Mouse (Mus musculus) lung, adult 2 months (tissue): Measurements from ENCODE around the gene Tcp1. TPM values are rescaled to one million over a fixed set of nuclear protein-coding genes. Genes with fewer than 3 reads are reported as not detected.

Experiments used
- DNase-seq: peaks from one replicate; pipeline ENCODE4 v3.0.0; 2022
- H3K4me1 ChIP-seq: fragments of 200-500 bp; 2 replicates; pipeline ENCODE4 v1.6.1; 2011; ENCODE audit warnings: low read length; ENCODE audit not compliant: control insufficient read depth, insufficient read depth
- H3K4me3 ChIP-seq: fragments of 200-500 bp; replicated peaks from 2 replicates; pipeline ENCODE3; 2011; ENCODE audit warnings: low read depth, mild to moderate bottlenecking, control low read depth, low read length; ENCODE audit errors: extremely low read depth
- CTCF ChIP-seq: fragments of 200-500 bp; IDR thresholded peaks from 2 replicates; pipeline ENCODE4 v1.5.1; 2011; ENCODE audit warnings: mild to moderate bottlenecking, low read length, control low read depth; ENCODE audit not compliant: insufficient read depth
- POLR2A ChIP-seq: fragments of 200-500 bp; IDR thresholded peaks from 2 replicates; pipeline ENCODE4 v1.6.1; 2011; ENCODE audit warnings: low read depth, mild to moderate bottlenecking, control low read depth, low read length, borderline replicate concordance; ENCODE audit errors: extremely low read depth
- WGBS: fragments of 180-500 bp; shearing (Covaris S2); methylation state at CpG from one replicate; pipeline ENCODE4 v1.1.7; 2018; 5-methylcytosine and 5-hydroxymethylcytosine counted together
- polyA plus RNA-seq: library from polyadenylated mRNA; depleted of rRNA; stranded (reverse); fragments of >200 nt; gene quantifications from 2 replicates; pipeline ENCODE4 v1.2.3, GENCODE M21; 2012; rRNA removed

Gene Tcp1
- polyA plus RNA-seq, 1 experiment: 47.7 TPM

DNA sequence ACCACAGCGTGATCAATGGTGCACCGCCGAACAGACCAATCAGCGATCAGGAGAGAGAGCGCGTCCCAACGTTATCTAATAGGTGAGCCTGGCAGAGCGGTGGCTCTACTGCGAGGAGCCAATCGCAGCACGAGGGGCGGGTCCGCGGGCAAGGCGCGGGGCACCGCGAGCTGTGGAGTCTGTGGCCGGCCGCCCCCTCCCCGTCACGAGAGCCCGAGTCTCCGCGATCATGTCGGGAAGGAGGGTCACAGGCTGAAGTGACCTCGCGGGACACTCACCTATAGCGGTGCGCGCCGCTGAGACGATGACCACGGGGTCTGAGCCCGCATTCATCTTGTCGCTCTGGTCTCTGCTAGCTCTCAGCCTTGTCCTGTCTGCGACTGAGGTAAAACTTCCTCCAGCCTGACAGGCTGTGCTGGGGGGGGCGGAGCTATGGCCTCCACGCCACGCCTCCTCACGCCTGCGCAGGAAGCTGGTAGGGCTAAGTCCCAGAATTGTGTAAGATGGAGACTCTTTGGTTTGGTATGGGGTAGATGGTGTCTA lies 44.9 kb downstream of the Tcp1 start, which contains the start of gene Acat2:
Gene Acat2 (minus strand): TSS at position 417 of the 543 bp plus-strand sequence.
- under 1% methylated on average over 42 of the region's 42 CpGs for WGBS

DNA sequence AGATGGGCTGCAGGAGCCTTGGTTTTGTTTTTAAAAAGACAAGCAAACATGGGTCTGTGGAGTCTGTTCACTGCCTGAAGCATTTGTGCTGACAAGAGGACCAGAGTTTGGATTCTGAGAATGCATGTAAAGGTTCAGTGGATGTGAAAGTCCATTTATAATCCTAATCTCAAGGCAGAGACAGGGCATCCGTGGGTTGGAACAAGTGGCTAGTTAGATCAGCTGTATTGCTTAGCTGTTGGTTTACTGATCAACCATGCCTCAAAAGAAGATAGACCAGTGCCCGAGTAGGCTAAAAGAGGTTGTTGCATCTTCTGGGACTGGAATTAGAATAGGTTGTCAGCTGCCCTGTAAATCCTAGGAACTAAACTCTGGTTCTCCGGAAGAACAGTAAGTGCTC lies 48.0 kb downstream of the Tcp1 start:
- TF ChIP-seq CTCF: no peak
- TF ChIP-seq POLR2A: no peak
- H3K4me3 ChIP-seq: no peak overlapping the region
- no peak for DNase-seq
- H3K4me1 ChIP-seq: peaks cover 2% of the 10 kb centered on the region; the same call in 1 of the 2 replicates
- 58% methylated on average over 3 of the region's 3 CpGs for WGBS

More for the DNA sequence above, 44.9 kb downstream of the Tcp1 start, which contains the start of gene Acat2:
- H3K4me3 ChIP-seq: peak within 1 kb of the TSS; percentile 90
- peaks cover 2% of the 10 kb centered on the region; the same call in 1 of the 2 replicates for H3K4me1 ChIP-seq
- DNase-seq: peak; percentile 93
- no peak for TF ChIP-seq CTCF
- TF ChIP-seq POLR2A: peak; percentile 92

DNA sequence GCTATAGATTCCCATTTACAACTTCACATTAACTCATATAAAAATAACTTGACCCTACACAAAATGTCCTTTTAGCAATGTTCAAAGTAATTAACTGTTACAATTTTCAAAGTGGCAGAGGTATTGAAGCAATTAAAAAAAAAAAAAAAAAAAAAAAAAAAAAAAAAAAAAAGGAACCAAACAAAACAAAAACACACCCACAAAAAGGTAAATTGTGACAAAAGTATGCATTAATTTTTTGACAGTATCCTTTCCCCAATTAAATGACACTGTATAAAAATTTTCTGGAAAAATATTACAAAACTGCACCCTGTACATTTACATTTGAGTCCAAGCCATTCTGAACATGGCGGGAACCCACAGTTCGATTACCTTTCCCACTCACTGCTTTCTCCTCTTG lies 51.7 kb downstream of the Tcp1 start:
- no peak for DNase-seq
- Histone ChIP-seq H3K4me3 (no peak overlapping the region), H3K4me1 (peaks cover 2% of the 10 kb centered on the region; the same call in 1 of the 2 replicates)
- TF ChIP-seq CTCF (no peak), POLR2A (no peak)
- 85% methylated on average over 2 of the region's 2 CpGs for WGBS

DNA sequence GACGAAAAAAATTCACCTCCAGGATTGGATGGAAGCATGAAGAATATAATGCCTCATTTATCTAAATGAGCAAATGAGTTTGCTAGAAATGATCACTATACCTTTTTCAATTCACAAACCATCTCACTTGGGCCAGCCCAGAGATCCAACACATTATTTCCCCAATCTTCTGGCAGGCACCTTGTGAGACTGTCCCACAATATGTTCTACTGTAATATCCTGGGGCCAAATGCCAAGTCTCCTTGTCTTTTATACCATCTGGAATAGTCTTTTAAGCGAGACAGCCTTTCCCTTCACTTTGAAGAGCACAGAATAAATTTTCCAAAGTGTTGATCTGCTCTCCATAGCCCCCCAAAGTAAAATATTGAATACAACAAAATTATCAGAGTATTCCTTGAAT lies 58.4 kb downstream of the Tcp1 start:
- 68% methylated on average over 2 of the region's 2 CpGs for WGBS

More for the DNA sequence above, 58.4 kb downstream of the Tcp1 start:
- TF ChIP-seq CTCF (no peak), POLR2A (no peak)
- Histone ChIP-seq H3K4me1 (no peaks in the 10 kb centered on the region), H3K4me3 (no peak overlapping the region)
- no peak for DNase-seq

Other genes starting within 250 kb of the Tcp1 start
- 0.43 and 1.7 TPM in 2 replicates for gene Slc22a1, start 239.9 kb upstream of the Tcp1 start, polyA plus RNA-seq
- gene Igf2r, start 146.0 kb upstream of the Tcp1 start, polyA plus RNA-seq: 26.8 and 27.5 TPM in 2 replicates
- 0.12 TPM in 1 of 2 replicates, not detected in the other for gene Mas1, start 47.6 kb upstream of the Tcp1 start, polyA plus RNA-seq
- gene Mrgprh, start 39.7 kb upstream of the Tcp1 start, polyA plus RNA-seq: 0.09 and 0.31 TPM in 2 replicates
- gene Pnldc1, start 5.5 kb upstream of the Tcp1 start, polyA plus RNA-seq: 1.3 and 1.9 TPM in 2 replicates
- gene Mrpl18, start 644 bp downstream of the Tcp1 start, polyA plus RNA-seq: 18.8 and 19.3 TPM in 2 replicates
- 0.24 and 0.51 TPM in 2 replicates for gene Acat3, start 24.9 kb downstream of the Tcp1 start, polyA plus RNA-seq
- gene Acat2, start 45.0 kb downstream of the Tcp1 start, polyA plus RNA-seq: 13.0 and 19.4 TPM in 2 replicates
- 16.1 and 19.4 TPM in 2 replicates for gene Wtap, start 78.5 kb downstream of the Tcp1 start, polyA plus RNA-seq
- 285 and 325 TPM in 2 replicates for gene Sod2, start 91.1 kb downstream of the Tcp1 start, polyA plus RNA-seq
- gene Gpr31b, start 136.6 kb downstream of the Tcp1 start, polyA plus RNA-seq: not detected in 2 replicates
- gene Tcp10b, start 145.4 kb downstream of the Tcp1 start, polyA plus RNA-seq: 0.07 and 0.13 TPM in 2 replicates
- gene Unc93a, start 216.1 kb downstream of the Tcp1 start, polyA plus RNA-seq: 0.22 TPM in 1 of 2 replicates, not detected in the other